Mouse (Mus musculus) MN1 (cell line): ENCODE measurements at regions not wholly inside any gene's neighbourhood (a gene's known extent, or its start where the extent isn't known, plus 50 kb on each side); places are given as distances from the start of the nearest gene placed in this dataset.
"Not testable (repeated sequence)": the region's sequence is repeated elsewhere in the genome, so short reads cannot be mapped to it uniquely, and the experiment has no call there.

Source experiments
- DNase-seq: peaks from one replicate; pipeline ENCODE4 v3.0.0-alpha.2; 2016; ENCODE audit warnings: low spot score

DNA sequence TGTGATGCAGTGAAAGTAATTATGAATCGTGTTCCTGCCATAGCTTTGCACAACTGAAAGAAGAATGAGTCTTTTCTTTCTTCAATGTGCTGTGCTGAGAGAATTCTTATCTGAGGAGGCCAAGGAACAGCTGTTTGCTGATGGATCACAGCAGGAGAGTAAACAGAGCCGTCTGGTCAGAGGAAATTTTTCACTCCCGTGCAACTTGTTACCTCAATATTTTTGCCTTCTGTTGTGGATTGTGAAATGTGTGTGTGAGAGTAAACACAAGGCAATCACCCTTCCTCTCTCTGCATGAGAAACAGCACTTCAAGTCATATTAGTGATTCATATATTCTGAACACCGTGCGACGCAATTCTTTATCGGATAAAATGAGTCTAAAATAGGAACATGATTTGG lies 171.9 kb downstream of the Epm2a start:
- peak; percentile 30 for DNase-seq

DNA sequence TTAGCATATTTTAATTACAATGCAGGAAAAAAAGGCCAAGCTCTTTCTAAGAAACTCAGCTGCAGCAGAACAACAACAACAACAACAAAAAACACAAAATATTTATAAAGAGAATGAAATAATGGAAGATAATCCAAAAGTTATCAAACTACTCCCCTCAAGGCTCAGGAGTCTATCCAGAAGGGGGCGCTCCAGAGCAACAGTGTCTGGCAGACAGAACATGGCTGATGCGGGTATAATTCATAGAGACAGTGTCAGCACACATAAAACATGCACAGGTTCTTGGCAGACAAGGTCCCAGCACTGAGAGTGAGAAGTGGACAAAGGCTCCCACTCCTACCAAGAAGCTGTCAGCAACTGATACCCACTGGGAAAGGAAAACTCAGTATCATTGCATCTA lies 173.9 kb downstream of the Epm2a start:
- no peak for DNase-seq

DNA sequence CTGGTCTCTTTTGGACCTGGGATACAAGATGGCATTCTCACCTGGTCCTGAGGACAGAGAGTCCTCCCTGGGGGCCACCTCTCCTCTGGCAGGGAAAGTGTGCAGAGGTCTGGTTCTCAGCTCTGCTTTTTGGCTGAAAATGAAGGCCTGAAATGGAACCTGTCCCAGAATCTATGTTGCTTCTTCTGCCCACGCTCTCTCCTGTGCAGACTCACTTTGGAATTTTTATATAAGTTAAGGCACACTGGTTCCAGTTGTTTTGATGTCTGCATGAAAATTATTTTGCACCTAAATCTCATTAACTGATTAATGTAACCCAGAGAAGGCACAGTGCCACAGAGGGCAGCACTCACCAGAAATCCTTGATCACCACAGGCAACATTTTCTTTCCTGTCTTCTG lies 188.1 kb downstream of the Epm2a start:
- no peak for DNase-seq

DNA sequence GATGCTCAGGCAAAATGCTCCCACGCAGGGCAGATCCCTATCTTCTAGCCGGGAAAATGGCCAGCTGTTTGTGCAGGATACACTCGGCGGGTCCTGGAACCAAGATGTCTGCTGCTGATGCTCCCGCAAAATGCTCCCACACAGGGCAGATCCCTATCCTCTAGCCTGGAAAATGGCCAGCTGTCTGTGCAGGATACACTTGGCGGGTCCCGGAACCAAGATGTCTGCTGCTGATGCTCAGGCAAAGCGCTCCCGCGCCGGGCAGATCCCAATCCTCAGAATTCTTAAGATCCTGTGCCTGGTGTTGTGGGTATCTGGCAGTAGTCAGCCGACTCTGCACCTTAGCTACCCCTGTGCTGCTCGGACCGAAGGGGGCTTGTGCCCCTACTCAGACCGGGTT lies 212.2 kb downstream of the Epm2a start:
- DNase-seq, result not testable (repeated sequence)

DNA sequence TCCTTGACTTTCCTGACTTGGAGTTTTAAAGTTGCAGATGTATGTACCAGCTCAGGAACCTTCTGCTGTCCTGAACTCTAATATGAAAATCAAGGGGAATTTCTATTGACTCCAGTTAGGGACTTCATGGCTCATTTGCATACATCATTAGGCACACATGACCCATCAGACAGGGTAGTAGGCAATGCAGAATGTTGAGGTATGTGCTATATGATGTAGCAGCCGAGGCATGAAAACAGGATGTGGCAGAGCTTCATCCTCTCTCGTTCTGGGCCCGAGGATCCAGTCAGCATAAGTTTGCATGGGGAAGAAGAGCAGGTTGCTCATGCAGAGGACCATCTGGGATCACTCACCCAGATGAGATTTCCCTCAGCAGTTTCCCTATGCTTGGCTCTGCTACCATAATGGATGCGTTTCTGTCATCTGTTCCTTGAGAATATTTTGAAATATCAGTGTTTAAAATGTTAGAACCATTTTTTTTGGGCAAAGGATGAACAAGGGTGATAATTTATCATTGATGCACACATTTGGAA lies 227.4 kb downstream of the Epm2a start:
- no peak for DNase-seq

DNA sequence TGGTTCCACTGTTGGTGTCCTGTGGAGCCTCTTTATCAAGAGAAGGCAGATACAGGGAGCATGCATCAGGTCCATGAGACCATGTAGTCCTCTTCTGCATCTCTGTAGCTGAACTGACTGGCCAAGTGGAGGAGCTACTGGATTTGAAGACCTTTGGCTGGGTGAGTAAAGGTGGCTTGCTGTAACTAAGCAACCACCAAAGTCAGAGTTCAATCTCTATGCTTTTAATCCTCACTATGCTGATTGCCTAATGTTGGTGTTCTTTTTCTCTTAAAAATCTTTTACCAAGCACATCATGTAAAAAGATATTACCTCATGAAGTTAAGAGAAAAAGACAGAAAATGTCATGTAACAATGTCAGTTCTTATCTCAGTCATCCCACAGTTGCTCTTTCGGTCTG lies 265.2 kb downstream of the Epm2a start:
- no peak for DNase-seq

DNA sequence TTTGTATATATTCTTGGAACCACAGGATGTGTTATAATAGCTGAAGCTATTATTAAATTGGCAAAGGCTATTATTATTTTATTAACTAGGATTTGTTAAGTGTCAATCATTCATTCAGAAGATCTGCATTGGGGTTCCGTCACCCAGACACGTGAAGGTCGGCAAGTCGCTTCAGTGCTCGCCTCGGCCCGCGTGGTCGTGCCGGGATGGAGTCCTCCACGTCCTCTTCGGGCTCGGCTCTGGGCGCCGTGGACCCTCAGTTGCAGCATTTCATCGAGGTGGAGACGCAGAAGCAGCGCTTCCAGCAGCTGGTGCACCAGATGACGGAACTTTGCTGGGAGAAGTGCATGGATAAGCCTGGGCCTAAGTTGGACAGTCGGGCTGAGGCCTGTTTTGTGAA lies 265.9 kb downstream of the Epm2a start:
- not testable (repeated sequence) for DNase-seq

DNA sequence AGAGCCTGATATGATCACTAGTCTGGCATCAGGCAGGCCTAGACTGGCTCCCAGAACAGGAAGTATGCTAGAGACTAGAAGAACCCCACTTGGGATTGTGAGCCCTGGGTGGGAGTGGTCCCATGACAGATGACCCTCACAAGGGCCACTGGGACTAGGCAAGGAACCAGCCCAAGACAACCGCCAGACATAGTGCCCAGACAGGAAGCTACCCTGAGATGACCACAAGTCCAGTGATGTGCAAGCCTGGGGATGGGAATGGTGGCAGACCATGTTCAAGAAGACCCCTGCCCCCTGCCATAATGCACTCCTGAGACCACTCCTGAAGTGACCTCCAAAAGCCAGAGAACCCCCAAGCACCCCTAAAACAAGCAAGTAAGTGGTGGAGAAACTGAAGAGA lies 304.9 kb downstream of the Epm2a start:
- no peak for DNase-seq

- no peak for DNase-seq
Measured at GRCm38 (mm10) chr10:11660056-11660770, 317.0 kb downstream of the Epm2a start.

DNA sequence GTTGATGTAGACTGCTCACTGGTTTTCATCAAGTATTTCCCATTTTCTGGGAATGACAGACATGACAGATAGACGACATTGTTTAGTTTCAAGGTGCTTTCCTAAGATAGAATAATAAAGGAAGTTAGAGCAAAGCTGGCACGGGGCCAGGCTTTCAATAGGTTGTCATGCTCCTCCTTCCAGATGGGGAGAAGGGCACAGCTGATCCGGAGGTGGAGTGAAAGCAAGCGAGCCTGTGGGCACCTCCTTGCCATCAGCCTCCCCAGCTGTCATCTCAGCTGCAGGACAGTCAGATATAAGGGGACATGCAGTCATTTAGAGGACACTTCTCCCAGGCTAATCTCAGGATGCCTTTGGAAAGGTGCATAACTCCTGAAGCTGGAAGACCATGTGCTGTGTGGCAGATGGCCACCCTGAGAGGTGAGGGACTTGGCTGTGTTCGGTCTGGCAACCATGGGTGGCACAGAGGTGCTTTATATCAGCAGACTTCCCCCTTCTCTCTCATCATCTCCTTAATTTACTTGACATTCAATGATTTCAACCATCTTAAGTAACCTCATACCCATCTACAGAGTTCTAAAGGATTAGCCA lies 318.6 kb downstream of the Epm2a start:
- peak; percentile 32 for DNase-seq

DNA sequence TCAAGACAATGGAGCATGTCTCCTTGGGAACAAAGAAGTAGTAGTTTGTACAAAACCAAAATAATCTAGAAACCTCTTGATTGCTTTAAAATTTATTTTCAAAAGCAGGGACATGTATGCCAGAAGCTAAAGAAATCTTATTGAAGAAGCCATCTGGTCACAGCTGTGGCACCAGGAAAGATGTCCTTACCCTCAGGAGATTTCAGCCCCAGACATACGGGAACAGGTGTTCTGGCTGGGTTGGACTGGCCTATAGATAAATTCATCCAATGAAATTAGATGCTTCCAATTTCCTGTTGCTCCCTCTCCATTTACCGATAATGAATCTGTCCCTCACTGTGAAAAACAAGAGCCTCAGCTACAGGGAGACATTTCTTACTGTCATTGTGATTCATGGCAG lies 366.5 kb downstream of the Epm2a start:
- DNase-seq, result peak; percentile 35

- DNase-seq, result no peak
Measured at GRCm38 (mm10) chr10:11724775-11725174, 381.6 kb downstream of the Epm2a start.

GRCm38 (mm10) chr10:11729536-11729935 lies 386.3 kb downstream of the Epm2a start:
- peak; percentile 69 for DNase-seq

DNA sequence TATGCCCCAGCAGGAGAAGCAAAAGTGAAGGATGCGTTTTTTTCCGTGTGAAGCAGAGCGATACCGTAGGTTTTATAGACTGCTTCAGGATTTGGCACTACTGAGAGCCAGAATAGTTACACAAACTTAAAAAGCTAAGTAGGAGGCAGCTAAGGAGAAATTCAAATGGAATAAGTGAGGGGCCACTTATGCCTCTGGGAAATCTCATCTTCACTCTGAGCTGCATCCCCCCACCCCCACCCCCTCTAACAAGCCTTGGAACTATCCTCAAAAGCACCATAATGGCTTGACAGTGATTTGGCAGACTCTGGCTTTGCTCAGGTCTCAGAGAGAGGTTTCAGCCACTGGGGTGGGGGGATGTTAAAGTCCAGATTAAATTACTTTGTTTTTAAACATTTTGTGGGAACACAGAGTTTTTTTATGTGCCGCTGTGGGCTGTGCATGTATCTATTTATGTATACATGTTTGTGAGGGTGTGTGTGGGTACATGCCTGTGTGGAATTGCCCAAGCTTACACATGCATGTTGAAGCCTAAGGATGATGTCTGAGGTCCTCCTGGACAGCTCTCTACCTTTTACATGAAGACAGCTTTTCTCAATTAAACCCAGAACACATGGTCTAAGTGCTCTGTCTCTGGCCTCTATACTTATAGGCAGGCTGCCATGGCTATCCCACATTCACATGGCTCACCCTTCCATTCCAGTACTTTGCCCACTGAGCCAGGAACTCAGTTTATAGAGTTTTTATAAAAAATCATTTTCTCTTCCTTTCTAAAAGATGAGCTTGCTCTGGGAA lies 396.6 kb downstream of the Epm2a start:
- DNase-seq, result peak; percentile 45

DNA sequence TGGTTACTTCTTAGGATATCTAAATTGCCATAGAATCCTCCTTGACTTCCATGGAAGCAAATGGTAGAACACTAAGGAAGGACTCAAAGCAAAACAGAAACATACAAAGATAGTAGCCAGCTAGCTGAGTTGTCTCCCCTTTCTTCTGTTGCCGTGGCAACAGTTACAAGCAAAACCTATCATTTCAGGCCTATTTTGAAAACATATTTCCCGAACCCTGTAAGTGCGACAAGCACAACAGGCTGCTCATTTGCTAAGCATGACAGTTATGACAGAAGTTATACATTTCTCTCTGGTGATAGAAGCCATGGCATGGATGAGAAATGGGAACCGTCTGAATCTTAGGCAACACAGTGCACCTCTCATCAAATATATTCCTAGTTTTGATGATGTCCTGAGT lies 402.4 kb downstream of the Epm2a start:
- no peak for DNase-seq

DNA sequence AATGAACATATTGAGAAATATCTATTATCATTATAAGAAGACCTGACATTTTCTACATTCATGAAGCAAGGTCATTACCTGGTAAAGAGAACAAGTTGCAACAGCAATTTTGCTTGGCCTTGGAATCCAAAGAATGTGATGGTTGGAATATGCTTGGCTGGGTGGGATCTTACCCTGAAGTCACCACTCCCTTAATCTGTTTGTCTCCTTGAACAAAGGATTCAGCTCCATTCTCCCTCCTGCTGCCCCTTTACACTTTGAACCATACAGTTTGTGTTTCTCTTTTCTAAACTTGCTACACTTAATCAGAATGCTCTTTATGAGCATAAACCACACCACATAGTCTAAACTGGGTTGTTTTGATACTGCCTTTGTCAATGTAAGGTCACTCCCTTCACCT lies 403.8 kb downstream of the Epm2a start:
- DNase-seq, result no peak

DNA sequence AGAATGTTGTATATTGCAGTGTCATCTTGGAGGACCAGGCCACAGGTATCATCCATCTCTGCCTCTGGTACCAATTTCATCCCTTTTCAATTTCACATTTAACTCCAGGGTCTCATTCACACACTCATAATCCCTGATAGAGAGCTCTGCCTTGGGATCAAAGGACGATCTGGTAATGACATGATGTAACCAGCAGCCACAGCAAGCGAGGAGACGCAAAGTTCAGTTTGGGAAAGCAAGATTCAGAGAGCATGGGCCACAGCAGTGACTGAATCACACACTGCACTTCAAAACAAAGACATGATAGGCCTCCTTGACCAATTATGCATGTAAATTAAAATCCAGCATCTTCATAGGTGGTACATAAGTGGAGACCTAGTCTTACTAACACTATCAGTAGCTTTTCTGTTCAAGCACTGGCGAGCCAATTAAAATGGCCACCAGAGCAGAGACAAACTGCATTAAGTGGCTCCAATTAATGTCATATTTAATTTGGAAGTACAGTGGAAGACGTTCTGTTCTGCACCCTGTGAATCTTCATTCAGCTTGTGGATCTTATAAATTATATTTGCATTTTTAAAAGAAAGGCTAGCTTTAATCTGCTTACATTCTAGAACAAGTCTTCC lies 412.0 kb downstream of the Epm2a start:
- DNase-seq, result peak; percentile 71

DNA sequence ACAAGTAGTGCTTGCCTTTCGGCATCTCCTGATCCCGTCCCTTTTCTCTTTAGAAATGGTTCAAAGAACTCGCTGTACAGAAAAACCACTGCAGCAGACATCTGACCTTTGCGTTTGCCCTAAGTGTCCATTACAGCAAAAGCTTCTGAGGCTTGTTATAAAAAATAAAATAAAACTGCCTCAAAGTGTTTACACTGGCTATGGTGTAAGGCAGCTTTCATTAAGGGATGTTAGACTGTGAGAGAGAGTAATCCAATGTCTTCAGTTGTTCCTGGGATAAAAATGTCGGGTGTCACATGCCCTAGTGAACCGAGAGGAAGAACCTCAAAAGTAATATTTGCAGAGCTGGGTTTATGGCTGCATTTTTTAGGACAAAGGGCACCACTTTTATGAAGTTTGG lies 434.7 kb downstream of the Epm2a start:
- no peak for DNase-seq

DNA sequence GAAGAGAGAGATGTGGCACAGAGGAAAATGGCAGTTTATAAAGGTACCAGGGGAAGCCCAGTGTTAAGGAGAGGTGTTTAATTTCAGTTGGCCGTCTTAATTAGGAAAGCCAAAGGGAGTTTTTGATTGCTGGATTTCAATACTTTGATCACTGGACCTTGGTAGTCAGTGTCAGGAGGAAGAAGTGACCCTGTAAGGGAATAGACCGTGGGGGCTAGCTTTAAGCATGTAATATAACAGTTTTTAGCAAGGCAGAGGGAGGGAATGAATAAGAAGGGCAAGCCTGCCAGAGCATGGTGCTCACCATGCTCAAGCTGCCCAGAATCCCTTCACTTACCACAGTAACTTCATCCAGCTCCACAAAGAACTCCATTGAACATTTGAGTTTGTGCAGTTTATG lies 437.1 kb downstream of the Epm2a start:
- no peak for DNase-seq

DNA sequence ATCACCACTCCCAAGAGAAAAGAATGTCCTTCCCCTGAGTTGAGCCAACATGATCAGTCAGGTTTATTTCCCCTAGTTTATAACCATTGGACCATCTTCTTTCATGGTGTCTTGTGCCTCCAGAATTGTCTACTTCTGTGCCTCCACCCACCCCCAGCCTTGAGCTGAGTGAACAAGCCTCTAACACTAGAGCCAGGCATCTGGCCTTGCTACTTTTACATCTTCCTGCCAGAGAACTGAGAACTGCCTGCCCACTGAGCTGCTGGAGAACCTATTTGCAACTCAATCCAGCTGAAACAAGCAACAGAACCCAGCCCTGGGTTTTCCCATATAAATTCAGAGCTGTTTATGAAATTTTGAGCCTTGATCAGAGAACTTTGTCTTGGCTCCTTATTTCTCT lies 444.0 kb downstream of the Epm2a start:
- DNase-seq, result no peak

DNA sequence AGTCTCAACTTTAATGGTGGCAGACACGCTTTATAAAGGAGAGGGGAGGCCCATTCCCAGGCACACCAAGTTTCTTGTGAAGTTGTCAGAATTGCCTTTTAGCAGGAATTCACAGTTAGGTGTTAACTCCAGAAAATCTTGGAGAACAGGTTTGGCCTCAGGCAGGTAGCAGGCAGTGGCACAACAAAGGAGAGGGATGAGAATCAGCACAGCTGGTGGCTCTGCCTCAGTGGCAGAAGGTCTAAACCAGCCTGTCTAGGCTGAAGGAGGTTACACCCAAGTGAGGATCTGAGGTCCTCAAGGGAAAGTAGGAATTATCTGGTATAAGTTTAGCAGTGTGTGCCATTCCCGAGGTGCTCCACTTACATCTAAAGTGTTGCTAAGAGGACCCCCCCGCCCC lies 456.3 kb downstream of the Epm2a start:
- DNase-seq, result no peak

- DNase-seq, result not testable (repeated sequence)
Measured at GRCm38 (mm10) chr10:11801372-11802230, 458.4 kb downstream of the Epm2a start.
